Mouse (Mus musculus) kidney, postnatal 14 days (tissue): ENCODE data around the gene Erc2.
A peak's percentile ranks its signal among the peaks of the same experiment; 100 is the strongest.

ENCODE experiments used
- DNase-seq: peaks from one replicate; pipeline ENCODE4 v3.0.0; 2022; ENCODE audit warnings: mixed read lengths

The Erc2 gene

DNA sequence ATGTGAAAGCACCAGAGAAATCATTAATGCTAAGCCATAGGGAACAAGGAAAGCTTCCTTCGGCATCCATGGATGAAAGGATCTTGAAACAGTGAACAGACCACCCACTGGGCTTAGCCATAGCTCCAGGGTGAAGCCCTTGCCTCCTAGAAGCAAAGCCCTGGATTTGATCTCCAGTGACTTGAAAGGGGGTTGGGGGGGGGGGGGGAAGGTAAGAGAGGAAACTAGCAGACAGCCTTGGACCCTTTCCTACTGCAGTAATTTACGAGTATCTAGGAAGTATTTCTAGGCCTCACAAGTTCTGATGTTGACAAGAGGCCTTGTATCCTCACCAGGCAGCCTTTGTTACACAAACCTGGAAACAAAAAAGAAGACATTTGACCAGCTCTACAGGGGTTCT lies 609.0 kb downstream of the Erc2 start:
- DNase-seq: no peak

DNA sequence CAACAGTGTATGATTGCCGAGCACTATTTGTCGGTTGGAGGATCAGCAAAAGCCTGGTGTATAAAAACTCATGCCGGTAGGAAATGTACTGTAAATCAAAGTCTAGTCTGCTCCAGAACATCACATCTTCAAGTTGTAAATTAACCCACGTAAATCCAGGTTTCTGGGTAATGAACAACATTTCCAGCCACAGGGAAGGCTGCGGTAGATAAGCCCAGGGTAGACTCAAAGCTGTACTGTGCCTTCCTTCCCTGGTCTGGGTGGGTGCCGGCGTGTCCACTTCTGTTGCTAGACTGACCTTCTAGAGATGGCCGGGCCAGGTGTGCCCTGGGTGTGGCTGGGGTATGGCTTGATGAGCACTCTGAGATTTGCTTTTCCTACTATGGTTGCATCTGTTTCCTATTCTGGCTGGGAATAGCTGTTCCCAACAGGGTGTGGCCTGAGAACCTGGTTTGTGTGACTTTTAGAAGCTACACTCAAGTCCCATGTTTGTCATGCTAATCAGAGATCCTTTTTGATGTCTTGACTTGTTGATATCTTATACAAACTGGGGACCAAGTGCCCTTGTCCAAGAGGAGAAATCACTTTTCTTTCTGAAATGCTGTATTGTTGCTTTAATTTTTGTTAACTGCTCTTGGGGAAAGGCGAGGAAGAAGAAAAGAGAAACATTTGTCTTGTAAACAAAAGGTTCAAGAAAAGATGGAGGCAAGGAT lies 616.3 kb downstream of the Erc2 start:
- peak; percentile 52 for DNase-seq

DNA sequence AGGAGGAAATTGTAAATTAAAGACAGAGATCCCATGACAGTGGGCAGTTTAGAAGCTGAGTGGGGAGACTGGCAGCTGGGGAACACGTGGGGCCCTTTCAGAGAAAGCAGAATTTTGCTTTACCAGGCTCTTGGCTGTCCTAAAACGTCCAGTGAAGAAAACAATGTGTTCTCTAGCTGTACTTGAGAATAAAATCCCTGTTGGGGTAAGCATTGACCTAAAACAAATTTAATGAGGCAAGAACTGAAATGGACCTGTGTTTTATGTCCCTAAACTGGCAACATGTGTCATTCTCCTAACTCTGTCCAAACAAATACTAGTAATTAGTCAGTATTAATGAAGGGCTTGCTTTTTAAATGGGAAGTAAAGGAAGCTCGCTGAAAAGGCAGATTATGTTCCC lies 617.9 kb downstream of the Erc2 start:
- DNase-seq: no peak

DNA sequence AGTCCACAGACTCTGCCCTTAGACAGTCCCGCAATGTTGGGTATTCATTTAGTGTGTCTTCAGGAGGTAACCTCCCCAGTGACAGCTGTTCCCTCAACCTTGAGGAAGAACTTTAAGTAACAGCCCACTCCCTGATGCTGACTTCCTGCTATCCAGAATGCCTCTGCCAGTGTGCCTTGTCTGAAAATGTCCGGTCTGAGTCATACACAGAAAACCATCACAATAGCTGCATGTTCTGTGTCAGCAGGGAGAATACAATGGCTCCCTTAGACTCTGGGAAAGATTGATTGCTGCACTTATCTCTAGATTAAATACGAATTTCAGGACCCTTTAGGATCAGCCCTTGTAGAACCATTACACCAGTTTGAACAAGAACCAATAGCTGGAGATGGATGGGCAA lies 620.5 kb downstream of the Erc2 start:
- DNase-seq: no peak

DNA sequence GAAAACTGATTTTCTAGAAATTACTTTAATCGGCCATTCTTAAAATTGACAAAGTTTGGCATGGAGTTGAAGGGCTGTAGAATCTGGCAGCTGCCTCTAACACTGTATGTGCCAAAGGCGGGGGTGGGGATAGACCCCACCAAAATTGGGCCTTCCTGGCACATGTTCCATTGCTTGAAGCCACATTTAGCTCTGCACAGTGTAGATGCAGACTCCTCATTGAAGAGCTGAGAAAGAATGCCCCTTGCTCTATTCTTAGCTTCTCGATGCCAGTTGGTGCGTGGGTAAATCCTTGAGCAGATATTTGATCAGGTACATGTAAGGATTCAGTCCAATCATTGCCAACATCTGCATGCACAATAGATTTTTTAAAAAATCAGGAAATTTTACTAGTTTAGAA lies 621.2 kb downstream of the Erc2 start:
- DNase-seq: no peak

- peak; percentile 26 for DNase-seq
Observed at GRCm38 (mm10) chr14:28262706-28263105, 640.5 kb downstream of the Erc2 start.

GRCm38 (mm10) chr14:28267367-28267766 lies 645.1 kb downstream of the Erc2 start:
- DNase-seq: no peak

DNA sequence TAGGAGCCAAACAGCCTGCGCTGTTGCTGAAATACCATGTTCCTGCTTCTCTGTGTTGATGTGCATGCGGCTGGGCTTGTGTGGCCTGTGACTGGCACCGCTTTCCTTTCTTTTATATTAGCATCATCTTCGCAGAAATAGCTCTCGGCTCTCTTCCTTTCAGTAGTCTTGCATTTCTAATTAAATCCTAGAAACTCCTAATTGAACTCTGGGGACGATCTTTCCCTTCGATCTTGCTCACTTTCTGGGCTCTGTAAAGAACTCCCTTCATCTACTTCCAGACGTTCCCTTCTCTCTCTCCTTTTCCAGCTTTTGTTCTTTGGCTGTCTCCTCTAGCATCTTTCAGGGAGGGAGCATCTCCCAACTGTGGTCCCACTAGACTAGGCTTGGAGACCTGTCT lies 649.6 kb downstream of the Erc2 start:
- no peak for DNase-seq

DNA sequence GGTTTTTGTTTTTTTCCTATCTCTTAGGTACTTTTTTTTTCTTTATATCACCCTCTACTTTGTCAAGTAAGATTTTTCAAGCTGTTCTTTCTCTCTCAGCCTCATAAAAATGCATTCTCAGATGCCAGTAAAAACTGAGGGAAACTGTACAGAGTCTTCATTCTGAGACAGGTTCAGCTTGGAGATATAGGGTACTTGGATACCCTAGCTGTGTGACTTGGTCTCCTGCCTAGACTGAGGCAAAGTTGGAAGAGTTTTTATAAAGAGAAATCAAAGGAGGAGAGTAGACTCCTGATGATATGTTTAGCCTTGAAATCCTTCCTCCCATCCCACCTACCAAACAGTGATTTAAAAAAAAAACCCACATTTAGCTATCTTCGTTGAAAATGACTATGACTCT lies 651.4 kb downstream of the Erc2 start:
- DNase-seq: no peak

- DNase-seq: no peak
Observed at GRCm38 (mm10) chr14:28274826-28275225, 652.6 kb downstream of the Erc2 start.

- DNase-seq: no peak
Observed at GRCm38 (mm10) chr14:28278951-28279350, 656.7 kb downstream of the Erc2 start.

GRCm38 (mm10) chr14:28280376-28280775 lies 658.1 kb downstream of the Erc2 start:
- no peak for DNase-seq

GRCm38 (mm10) chr14:28283319-28284095 lies 661.3 kb downstream of the Erc2 start:
- no peak for DNase-seq

DNA sequence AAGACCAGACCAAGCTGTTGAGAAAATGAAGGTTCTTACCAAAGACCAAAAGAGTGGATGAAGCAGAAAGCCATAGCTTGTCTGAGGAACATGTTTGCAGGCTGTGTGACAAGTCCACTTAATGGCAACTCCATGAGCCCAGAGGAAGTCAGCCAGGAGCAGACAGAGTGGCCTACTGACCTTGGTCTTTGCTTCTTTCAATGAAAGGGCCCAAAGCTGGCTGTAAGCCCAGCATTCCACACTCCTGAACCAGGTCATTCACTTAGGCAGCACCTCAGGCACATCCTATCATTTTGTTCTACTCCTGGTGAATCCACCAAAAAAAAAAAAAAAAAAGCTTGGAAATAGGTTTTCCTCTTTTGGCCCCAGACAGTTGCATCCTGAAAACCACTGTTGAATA lies 664.3 kb downstream of the Erc2 start:
- peak; percentile 61 for DNase-seq

GRCm38 (mm10) chr14:28288196-28288595 lies 666.0 kb downstream of the Erc2 start:
- DNase-seq: no peak

DNA sequence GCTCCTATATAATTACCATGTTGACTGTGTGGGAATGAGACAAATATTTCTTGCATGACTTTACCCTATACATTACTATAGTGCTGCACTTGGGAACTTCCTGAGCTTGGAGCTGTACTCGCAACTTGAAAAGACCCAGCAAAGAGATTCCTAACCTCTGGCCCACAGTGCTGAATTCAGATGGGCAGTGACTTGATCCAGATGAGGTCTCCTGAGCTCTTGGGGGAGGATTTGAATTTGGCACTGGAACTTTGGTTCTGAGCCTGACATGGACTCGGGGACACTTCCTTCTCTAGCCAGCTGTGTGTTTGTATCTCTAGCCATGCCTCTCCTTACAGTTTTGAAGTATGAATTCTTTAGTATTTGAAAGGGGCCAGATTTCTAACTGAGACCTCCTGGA lies 666.7 kb downstream of the Erc2 start:
- no peak for DNase-seq

GRCm38 (mm10) chr14:28293921-28294320 lies 671.7 kb downstream of the Erc2 start:
- no peak for DNase-seq

GRCm38 (mm10) chr14:28295145-28295544 lies 672.9 kb downstream of the Erc2 start:
- no peak for DNase-seq

DNA sequence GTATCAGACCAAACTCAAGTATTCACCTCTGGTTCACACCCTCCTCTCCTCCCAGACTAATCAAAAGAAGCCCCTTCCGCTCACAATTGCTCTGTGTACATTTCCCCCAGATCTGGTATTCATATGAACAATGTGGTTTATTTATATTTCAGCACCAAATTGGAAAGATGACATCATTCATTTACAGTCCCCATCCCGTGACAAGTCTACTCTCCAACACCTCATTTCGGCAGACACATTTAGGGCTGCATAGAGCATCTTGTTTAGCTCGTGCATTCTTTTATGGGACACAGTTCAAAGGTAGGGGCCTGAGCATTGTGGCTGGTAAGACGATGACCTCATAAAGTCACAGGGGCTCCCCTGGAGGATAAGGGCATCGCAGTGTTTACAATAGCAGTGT lies 677.9 kb downstream of the Erc2 start:
- DNase-seq: no peak

GRCm38 (mm10) chr14:28301251-28301650 lies 679.0 kb downstream of the Erc2 start:
- DNase-seq: no peak

DNA sequence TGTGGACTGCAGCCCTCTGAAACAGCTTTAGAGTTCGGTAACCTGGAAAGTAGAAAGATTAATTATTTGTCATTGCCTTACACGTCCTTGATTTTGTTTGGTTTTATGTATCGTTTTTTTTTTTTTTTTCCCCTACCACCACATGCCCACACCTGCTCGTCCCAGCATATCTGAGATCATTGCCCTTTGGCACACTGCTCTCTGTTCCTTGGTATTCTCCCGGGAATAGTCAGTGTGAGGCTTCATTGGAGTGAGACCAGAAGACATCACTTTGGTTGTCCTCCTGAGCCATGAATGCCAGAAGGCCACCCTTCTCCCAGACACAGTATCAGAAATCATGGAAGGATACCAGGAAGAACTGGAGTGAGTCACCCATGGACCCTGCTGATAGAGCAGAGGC lies 681.9 kb downstream of the Erc2 start:
- DNase-seq: peak; percentile 34

DNA sequence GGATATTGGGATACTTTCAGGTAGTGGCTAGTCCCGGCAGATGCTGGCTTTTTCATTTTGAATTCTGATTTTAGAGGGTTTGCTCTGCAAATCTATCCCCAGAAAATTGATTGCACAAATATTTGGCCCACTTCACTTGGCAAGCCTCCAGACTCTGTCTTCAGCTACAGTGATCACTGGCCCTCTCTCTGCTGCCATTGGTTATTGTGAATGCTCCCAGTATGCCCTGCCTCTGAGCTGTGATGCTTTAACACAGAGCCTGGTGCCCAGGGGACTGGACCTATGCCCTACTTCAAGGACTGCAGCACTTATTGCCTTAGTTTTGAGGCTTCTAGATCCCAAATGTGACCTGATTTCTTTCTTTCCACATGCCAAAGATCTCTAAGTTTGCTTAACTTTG lies 686.4 kb downstream of the Erc2 start:
- DNase-seq: no peak

DNA sequence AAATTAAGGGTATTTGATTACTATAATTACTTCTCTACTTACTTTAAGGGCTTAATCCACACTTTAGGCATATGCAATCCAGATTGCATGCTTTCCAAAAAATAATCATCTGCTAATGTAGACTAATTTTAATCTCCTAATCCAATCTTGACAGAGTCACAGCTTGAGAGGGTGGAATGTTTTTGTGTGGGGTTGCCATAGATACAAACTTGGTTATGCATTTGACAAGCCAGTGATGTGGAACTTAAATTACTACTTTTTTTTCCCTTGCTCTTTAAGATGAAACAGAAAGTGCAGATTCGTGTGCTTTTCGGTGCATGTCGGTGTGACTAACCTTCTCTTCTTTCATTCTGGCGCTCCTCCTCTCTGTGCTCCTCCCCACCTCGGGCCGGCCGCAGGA lies 694.6 kb downstream of the Erc2 start:
- DNase-seq: no peak

GRCm38 (mm10) chr14:28321916-28322534 lies 699.8 kb downstream of the Erc2 start:
- DNase-seq: no peak
